Mouse (Mus musculus) frontal cortex, postnatal 10 days (tissue): ENCODE data around the gene Plod2.

ENCODE experiments used
- DNase-seq, 2 experiments: peaks; one replicate each; pipeline ENCODE4 v3.0.0; 2022; ENCODE audit warnings: low spot score in 2 of 2, mixed read lengths in 1 of 2

Gene Plod2

DNA sequence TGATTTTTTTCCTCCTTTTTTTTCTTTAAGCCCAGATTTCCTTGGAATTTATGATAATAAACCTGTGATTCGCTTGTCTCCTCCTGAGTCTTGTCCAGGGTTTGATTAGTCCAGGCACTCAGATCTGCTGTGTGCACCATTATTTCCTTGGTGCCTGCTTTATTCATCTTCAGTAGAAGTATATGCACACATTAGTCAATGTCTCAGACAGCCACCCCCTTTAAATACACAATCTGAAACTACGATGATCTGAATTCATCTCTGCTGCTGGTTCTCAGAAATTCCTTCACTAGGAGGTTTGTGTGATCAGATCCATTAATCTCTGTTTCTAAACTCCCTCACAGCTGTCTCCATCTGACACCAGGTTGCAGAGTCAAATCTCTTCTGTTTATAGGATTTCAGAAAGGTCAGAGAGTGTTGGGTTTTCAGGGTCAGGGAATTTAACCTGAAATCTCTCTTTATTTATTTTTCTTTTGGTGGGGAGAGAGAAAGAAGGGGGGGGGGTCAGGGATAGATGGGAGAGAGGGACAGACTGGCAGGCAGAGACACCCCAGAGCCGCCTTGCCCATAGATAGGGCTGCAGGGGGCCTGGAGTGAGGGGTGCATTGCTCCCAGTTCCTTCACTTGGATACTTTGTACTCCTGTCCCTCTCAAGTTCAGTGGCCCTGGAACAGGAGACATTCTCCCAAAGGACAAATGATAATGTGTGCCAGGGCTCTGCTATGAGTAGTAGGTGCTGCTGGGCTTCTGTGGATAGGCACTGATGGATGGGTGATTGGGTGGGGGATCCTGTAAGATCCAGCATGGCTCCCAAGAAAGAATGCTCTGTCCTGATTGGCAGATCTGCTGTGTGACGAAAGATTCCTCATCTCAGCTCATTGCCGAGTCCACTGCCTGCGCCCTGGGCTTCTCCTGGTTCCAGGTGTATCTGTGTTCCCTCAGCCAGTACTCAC is 13.3 kb downstream of the Plod2 start:
- DNase-seq: no peak

DNA sequence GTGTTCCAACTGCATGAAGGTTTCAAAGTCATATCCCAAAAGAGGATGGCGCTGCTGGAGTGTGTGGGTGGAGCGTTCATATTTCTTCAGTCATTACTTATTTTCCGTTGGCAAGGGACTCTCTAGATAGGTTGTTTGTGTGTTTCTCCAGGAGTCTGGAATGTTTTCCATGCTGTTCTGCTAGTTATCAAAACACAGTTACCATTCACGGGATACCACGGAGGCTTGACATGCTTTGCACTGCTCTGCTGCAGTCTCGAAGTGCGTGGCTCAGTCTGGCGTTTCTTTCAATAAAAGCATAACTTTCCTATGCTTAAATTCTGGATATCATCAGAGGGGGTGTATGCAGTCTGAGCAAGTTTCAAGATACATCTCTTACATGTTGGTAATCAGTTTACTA is 17.7 kb downstream of the Plod2 start:
- no peak for DNase-seq

DNA sequence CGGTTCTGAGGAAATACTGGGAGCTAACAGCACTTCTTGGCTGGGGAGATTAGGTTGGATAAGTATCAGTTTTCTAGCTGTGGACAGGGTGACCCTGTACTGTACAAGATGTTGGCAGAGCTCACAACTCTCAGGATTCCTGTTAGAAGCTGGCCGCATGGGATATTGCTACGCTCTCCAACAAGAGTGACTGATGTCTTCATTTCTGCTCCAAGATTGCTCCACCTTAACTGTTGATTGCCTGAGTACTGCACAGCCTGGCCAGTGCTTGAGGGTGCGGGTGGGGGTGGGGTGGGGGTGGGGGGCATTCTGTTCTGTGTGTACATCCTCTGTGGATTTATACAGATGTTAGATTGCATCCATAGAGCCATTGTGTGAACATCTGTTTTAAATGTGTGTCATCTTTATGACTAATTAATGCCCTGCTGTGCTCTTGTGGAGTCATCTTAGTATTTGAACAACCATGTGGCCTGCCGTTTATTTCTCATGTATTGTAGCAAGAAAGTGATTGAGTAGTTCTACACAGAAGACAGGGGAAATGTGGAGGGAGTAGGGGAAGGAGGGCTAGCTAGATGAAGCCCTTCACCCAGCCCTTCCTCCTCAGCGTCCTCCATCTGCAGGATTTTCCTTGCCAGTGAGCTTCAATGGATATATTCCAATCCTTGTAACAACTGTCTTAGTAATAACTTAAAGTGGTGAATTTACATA is 19.0 kb downstream of the Plod2 start:
- DNase-seq: no peak

DNA sequence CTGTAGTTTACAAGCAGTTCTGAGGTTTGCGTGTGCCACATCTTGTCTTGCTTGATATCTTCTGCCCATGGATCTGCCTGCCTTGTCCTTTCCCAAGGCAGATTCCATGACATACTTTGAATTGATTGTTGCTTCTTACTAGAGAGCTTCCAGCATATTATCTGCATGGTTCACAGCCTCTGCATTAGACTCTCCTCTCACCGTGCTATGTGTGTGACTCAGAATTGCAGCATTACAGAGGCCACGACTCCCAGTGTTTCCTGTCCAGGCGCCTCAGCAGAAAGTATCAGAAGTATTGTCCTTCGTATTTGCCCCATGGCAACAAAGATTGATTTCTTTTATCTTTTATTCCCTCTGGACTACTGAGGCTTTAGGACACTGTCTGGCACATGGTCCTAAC is 20.4 kb downstream of the Plod2 start:
- no peak for DNase-seq

DNA sequence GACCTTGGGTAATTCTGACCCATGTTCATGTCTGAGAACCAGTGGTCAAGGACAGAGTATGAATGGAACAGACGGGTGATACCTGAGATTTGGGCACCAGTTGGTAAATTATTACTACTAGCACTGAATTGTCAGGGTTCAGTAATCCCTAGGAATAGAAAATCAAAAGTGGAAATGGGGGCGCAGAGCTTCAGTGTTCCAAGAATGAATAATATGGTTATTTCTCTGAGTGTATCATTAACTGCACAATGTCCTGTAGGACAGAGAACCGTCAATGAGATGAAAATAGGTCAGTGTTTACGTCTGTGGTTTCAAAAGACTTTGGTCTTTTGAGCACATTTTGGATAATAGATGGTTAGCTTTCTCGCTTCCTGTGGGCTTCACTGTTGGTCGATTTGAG is 21.3 kb downstream of the Plod2 start:
- no peak for DNase-seq

DNA sequence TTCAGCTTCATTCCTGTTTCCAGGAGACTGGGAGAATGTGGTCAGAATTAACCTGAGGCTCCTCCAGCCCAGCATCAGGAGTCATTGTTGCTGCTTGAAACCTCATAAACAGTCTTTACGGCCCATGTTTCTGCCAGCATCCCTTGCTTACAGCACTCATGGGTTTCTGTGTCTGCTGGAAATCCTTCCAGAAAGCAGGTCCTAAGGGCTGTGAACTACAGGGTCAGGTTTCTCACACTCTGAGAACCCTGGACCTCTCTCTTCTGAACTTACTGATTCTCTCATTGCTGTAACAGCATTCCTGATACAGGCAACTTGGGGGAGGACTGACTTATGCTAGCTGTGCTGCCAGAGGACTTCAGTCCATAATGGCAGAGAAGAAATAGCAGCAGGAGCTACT is 22.4 kb downstream of the Plod2 start:
- DNase-seq: no peak

DNA sequence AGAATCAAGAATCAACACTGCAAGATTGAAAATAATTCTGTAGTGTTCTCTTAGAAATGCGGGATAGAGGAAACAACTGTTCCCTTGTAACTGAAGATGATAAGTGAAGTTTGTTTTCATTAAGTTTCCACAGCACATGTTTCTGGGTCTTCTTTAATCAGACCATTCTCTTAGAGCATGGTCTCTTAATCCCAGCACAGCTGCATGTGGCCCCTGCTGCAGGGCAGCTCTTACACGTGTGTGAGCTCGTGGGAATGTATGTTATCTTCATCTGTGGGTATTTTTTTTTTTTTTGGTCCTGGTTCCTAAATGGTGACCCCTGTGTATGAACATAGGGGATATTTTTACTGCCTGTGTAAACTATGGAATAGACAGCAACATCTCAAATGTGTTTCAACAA is 24.2 kb downstream of the Plod2 start:
- no peak for DNase-seq

DNA sequence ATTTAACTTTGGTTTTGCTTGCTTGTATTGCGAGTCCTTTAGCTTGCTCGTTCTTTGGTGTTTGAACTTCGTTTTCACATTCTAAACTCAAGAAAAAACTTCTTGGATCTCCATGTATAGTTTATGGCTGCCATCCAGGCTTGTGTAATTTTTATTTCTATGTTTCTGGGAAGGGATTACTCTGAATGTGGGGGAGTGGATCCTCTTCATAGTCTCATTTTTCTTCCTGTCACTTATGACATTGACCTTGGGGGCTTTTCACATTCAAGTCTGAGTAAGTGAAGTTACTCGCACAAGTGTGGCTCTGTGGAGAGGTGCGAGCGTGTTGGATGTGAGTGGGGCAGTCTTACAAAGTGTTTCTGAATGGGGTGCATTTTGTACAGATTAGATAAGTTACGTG is 25.5 kb downstream of the Plod2 start:
- no peak for DNase-seq

DNA sequence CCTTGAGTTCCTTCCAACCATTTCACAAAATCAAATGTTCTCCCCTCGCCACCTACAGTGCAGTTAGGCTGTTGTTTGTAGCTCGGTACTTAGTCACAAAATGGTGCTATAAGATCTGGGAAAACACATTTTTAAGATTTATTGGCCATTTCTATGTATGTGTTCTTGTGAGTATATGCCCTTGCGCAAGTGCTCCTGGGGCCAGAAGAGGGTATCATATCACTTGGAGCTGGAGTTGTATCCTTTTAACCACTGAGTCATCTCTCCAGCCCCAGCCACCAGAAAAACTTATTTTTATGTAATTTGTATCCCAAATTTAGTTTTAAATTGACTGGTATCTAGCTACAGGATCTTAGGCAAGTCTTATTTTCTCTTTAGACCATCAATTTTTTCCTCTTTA is 26.8 kb downstream of the Plod2 start:
- DNase-seq: no peak

DNA sequence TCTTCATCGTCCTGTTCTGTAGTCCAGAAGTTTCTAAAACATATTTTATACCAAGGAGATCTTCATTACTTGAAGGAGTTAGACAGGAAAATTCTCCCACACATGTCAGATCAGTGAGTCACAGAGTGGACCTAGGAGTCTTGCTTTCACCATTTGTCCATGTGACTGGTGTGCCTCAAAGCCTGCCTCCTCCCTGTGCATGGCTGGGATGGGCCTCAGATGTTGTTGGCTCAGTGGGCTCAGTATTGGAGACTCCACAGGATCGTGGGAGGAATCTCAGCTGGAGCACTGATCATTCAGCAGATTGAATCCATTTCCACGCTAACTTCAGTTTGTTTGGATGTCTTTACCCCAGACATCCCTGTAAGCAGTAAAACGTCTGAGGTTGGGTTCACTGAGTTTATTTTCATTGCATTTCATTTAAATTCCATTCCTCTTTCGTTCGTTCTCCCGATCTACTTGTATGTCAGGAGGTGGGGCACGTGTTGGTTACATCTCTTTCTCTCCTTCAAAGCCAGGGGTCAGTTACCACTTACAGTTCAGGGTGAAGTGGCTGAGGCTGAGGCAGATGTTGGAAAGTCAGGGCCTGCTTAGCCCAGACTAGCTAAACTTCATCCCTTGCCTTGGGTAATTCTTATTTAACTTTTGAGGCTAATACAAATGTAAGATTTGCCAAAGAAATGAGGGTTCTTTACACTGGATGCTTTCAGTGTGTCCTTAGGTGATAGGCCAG is 30.5 kb downstream of the Plod2 start:
- DNase-seq: no peak

DNA sequence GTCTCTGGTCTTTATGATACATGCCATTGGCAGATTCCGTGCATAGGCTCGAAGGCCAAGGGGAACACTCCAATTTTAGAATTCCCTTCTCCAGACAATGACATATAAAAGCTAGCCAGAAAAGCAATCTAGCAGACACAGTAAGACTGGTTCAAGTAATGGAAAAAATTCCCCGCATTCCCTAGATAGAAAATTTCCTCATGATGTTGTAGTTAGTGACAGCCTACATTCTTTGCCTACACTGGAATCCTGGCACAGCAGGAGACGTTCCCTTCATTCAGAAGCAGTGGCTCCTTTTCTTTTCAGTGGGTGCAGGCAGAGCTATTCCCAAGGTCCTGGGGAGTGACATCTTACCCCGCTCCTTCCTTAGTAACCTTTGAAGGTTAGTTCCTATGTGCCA is 41.9 kb downstream of the Plod2 start:
- DNase-seq: no peak

DNA sequence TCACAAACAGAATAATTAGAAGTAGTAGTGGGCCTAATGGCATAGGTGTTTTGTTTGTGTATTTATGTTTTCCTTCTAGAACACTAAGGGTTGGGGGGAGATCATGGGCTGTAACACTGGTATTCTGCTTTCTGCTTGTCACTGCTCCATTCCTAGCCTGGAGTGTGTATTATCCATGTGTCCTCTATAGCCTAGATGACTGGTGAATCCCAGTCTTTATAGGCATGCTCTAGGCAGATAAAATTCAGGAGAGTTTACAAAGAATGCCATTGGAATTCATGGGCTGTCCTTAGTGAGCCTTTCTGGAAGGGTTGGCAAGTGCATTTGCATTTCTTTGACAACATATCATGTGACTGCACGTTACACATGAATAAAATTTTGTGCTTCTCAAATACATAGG is 44.0 kb downstream of the Plod2 start:
- DNase-seq: no peak

DNA sequence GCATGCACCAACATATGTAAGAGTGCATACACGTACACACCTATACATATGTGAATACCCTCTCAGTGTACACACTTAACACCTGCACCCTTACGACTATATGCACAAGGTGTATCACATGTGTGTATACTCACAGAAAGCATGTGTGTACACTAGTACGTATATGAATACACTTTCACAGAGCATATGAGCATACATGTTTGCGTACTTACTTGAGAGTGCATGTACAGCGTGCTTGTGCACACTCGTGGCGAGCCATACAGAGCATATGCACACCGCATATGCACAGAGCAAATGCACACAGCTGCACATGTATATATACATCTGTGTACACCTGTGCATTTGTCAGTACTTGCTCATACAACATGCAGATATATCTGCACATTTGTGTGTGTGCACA is 45.4 kb downstream of the Plod2 start:
- DNase-seq: no peak

DNA sequence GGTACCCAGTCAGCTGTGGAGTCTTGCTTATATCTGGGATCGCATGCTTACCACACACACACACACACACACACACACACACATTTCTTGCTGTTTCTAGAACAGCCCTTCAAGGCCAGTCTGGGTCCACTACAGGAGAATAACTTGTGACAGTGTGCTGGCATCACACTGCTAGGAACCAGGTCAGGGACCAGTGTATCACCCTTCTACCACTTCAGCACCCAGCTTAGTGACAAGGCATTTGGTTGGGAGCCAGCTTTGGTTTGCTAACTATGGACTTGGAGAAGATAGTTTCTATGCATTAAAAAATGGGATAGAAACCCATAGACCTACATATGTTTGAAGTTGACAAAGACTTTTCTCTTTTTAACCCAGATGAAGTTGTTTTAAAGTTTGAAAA is 46.2 kb downstream of the Plod2 start:
- no peak for DNase-seq

DNA sequence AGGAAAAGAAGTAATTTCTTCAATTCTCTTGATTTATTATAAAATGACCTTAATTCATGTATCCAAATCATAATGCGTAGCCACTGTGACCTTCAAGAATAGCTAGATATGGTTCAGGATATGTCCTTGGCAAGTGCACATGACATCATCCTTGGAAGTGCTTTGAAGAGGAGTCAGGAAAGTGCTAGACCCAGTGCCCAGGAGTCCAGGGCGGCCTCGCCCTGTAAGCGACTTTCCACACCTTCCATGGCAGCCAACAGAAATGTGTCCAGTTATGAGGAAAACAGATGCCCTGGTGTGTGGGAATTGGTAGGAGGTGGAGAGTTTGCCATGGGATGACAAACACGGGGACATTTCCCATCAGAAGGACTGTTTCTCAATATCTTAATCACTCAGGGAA is 47.0 kb downstream of the Plod2 start:
- DNase-seq: no peak

DNA sequence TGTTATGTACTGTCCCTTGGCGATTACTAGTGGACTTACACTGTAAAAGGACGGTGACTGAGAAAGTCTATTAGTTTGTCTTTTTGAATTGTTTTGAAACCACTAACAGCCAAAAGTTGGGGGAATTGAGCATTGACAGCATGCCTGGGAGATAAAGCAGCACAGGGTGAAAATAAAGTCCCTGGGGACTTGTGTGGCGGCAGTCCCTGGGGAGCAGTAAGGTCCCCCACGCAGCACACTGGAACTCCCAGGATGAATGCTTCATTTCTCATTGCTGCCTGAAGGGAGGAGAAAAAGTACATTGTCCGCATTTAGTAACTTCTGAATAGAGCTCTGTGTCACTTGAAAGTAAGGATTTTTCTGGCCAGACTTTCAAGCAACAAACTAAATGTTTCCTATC is 49.5 kb downstream of the Plod2 start:
- DNase-seq: no peak

DNA sequence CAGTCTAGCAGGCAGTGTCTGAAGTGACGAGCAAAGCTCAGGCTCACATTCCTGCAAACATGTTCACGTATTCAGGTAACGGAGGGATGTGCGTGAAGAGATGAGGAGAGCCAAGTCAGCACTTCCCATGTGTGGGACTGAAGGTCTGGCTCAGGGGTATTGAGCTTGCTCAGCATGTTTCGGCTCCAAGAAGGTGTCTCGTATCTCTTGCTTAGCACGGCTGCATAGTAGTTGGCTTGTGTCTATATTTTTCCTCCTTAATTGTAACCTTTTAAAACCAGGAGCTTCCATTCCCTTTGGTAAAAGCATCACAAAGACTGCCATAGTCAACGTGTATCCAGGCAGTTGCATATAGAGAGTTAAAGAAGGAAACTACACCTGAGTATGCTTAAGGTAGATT is 50.7 kb downstream of the Plod2 start:
- no peak for DNase-seq

DNA sequence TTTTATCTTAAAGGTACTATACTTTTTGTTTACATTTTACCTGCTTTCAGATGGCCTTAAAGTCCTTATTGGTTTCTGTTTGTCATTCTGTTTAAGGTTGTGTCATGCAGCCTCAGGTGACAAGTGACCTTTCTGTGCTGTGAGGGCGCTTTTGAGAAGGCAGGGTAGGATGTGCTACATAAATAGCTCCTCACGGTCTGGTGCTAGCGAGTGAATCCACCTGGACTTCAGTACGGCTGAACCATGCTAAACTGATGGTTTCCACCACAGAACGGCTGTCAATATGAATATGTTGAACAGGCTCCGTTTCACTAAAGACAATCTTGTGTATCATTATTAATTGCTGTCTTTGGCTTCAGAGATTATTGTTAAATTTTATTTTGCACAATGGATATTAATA is 52.5 kb downstream of the Plod2 start:
- DNase-seq: no peak

DNA sequence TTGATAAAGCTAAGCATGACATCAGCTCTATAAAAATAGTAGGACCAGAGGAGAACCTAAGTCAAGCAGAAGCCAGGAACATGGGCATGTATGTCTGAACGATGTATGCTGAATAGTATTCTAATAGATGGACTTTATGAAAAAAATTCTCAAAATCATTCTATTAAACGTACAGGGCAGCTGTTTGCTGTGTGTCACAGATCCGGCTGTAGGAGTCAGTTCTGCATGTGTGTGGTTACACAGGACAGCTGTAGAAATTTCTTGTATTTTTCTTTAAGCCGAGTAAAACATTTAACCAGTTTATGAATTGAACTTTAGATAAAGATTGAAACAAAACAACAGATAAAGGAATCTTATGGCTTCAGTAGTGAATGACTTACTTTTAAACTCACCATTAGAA is 53.3 kb downstream of the Plod2 start:
- DNase-seq: no peak

DNA sequence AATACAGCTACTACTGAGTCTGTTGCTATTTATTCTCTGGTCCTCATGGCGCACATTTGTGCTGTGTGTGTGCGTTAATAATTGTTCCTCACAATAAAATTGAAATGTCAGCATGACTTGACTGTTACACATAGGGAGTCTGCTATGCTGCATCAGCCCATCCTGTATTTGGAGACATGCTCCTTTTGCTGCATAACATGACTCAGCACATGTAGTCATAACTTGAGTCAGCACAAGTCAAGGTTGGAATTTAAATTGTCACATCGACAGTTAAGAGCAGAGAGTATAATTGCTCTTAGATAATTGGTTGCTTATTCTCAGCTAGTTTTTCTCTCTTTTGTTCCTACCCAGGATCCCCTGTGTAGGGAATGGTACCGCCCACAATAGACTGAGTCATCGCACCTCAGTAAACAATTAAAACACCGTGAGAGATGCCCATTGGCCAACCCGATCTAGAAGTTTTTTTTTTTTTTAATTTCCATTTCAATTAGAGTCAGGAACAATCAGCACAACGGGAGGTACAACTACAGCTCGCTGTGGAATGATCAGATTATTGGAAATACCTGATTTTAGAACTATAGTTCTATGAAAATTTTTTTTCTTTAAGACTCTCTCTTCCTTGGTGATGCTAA is 55.0 kb downstream of the Plod2 start:
- no peak for DNase-seq

DNA sequence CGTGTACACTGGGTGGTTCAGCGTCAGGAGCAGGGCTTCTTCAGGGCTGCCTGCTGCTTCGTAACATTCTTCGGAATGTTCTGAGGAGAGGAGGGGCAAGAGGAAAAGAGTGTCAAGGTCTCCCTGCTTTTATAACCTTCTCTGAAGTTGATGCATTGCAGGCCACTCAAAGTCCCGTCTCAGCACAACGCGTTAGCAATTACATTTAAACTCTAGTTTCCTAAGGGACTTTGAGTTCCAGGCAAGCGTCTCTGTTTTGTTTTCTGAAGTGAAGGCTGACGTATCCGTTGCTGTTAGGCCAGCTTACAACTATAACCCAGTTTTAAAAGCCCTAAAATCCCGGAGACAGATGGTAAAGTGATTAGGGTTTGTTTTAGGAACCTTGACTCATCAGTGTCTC is 55.8 kb downstream of the Plod2 start:
- no peak for DNase-seq

DNA sequence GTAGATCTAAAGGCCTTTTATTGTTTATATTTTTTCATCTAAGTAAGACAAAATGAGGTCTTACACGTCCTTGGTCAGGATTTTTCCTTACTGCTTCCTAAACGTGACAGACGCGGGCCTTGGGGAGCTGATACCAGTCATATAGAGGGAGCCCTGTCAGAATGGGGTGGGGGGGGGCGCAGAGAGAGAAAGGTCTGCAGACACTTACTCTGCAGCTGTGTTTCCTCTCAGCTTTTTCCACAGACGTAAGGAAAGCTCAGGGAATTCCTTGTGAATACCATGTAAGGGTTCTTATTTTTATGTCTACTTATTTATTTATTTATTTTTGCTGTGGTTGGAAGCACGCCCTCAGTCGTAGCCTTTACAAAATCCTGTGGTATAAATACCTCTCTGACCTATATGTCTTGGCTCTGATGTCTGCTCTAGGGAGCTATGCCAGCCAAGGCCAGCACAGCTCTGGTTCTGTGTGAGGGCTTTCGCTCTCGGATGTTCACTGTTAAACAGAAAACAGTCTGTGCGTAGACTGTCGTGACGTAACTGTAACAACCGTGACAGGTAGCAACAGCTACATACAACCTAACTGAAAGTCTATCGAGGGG is 58.0 kb downstream of the Plod2 start:
- no peak for DNase-seq
